Mouse (Mus musculus): ENCODE measurements around the gene Rnf38.

DNA sequence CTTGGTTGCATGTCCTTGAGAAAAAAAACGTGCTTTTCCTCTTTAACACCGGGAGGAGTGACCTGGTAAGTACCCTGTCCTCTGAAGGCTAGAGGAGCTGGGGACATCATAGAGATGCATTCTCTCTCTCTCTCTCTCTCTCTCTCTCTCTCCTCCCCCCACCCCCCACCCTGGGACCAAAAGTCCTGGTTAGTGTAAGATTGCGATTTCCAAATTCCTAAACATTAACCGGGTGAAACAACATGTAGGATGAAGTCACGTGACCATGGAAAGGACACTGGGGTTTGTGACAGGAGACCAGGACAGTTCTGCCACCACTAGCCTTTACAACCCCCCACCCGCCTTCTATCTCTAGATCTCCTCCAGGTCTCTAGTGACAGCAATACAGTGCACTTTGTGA is 19.6 kb upstream of the Rnf38 start:
- TF ChIP-seq CTCF (IDR thresholded peaks at IDR 0.05; ENCODE audit: insufficient read depth, low read depth, low read length) (no peak), POLR2A (IDR thresholded peaks at IDR 0.05; ENCODE audit: insufficient read depth, low read depth, low read length) (no peak)

All from olfactory bulb, adult 2 months (tissue).